Mouse (Mus musculus) layer of hippocampus, postnatal 10 days (tissue): ENCODE measurements around the gene Tmem108. TPM values are rescaled to one million over a fixed set of nuclear protein-coding genes. Genes with fewer than 3 reads are reported as not detected.
A peak's percentile ranks its signal among the peaks of the same experiment; 100 is the strongest.

ENCODE experiments used
- DNase-seq, 2 experiments: peaks; one replicate each; pipeline ENCODE4 v3.0.0; 2021; ENCODE audit warnings: low spot score in 2 of 2
- long read RNA-seq: library from polyadenylated mRNA; stranded (forward); transcript quantifications from one replicate; pipeline ENCODE4 v2.0.0, GENCODE M21; 2023
- total RNA-seq, 2 experiments: library from RNA; stranded (reverse); gene quantifications; 2 replicates each; pipeline ENCODE4 v1.2.3; 2021

Gene Tmem108
- total RNA-seq: 10 to 100 TPM; 44.9 to 46.3 TPM
- long read RNA-seq, transcript Tmem108-204 (6 exons, 2,850 nt): minor isoform, 8 of 56 reads
- long read RNA-seq, transcript Tmem108-203 (6 exons, 2,145 nt): major isoform, 17 of 56 reads
- long read RNA-seq, transcript Tmem108-202 (2 exons, 1,591 nt): minor isoform, 16 of 56 reads
- long read RNA-seq, partial matches to known transcripts: 7 of 56 reads
- long read RNA-seq, other reads (novel, unspliced or antisense): 4 of 56 reads

DNA sequence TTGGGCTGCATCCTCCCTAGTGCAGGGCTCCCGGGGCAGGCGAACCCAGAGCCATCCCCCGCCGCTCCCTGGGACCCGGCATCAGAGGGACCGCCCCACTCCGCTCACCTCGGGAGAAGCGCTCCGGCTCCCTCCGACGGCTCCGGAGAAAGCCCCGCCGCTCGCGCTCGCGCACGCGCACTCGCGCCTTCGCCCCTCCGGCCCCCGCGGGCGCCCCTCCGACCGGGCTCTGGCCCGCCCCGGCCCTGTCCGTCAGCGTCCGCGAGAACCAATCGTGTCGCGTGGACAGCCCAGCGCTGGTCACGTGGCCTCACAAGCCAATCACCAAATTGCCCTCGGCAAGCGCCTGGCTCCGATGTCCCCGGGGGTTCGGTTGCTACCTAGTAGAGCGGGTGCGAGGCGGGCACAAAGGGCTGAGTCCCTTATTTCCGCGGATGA, at the start of gene Tmem108:
TSS of gene Tmem108 (minus strand) at position 191 of the 438 bp plus-strand sequence.
- DNase-seq: peak; percentile 87 to 93

DNA sequence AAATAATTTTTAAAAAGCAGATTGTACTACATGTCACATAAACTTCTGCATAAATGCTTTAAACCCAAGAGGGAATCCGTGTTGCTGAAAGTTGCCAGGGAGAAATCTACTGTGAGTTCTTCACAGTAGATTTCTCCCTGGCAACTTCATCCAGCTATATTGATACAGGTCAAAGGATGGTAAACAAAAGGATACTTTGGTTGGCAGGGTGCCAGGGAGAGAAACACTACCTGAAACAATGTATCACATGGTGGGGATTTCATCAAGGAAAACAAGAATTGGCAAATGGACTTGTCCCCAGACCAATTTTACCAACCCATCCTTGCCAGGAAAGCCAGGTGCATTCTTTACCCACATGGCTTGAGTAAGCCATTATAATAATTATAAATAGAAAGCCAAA, 27.4 kb upstream of the Tmem108 start:
- no peak for DNase-seq

DNA sequence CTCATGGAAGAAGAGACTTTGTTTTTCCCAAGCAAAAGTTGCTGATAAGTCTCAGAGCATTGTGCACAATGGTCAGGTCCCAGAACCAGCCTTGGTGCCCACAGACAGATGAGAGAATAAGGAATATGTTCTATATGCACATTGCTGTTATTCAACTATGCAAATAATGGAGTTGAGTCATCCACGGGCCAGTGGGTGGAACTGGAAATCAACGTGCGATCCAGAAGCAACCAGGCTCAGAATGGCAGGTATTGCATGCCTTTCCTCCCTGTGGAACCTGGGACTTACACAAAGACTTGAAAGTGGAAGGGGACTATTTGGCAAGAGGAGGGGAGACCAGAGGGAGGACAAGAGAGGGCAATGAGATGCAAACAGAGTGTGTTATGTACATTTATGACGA, 22.5 kb upstream of the Tmem108 start:
- DNase-seq: no peak

DNA sequence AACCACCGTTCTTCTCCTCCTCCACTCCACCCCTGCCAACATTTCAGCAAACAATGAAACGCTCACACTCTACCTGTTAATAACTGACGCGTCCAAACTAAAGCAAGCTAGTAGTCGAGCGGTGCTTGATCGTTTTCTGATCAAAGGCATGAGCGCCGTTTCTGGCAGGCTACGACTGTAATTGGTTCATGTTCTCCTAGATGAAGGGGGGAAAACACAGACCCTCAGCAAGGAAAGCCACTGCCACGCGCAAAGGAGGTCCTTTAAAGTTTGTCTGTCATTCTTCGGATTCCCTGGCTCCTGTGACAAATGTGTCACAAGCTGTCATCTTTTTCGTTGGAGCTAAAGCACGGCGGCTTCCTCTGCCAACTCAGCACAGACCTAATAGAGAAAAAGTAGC, 21.6 kb upstream of the Tmem108 start:
- no peak for DNase-seq

DNA sequence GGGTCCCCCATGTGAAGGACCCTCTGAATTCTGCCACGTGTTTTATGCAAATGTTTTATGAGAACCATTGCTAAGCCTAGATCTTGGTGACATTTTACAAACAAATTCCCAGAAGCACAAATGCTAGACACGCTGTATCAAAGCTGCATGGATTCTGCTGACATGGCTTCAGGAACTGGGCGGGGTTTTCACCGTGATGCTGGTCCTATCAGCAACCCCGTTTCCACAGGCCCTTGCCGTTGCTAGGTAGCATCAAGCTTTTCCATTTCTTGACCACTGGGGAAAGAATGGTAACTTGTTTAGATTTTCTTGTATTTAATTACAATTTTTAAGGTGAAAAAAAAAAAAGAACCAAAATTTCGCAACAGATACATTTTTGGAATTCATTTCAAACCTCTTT, 20.7 kb upstream of the Tmem108 start:
- no peak for DNase-seq

DNA sequence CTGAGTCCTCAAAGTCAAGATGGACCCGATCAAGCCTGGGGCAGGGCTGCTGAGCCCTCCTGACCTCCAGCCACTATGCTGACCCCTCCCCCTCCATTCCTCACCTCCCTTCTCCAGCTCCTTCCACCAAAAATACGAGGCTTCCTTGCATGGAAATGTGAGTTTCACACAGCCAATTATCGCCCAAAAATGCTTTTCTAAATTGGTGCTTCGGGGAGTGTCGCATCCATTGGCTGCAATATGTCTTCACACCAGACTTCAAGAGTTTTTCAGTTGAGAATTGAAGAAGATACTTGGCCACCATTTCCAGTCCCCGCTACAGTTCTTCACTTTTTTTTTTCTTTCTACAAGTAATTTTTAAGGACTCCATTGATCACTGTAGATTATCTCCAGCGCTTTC, 19.8 kb upstream of the Tmem108 start:
- DNase-seq: no peak

DNA sequence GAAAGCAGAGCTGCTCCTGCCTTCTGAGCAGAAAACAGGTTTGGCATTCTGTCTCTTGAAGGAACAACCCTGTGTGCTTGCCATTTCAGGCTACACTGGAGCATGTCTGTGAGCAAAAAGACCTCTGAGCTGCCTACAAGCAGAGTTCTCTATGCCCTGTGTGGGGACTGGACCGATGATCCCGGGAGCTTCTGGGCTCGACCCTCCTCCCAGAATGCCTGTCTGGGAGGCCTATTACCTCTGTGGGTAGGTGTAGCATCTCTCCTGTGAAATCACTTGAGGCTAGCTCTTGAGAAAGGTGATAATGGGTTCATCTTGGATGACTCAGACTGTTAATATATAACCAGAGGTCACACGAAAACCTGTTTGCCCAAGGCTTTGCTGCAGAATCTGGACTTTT, 19.0 kb upstream of the Tmem108 start:
- DNase-seq: no peak

DNA sequence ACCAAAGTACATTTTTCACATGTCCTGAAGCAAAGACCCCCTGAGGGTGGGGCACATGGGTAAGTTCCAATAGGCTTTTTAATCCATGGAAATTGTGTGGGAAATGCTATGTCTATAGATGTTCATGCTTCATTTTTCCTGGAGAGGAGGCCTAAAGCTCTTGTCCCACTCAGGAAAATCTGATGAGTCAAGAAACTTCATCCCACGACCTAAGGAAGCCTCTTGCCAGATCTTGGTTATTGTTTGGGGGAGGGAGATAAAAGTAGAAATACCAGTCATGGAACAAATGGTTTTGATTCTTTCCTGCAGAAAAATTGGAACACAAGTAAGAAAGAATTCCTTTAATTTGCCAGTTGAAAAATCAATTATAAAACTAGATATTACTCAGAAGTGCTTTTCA, 16.5 kb upstream of the Tmem108 start:
- DNase-seq: no peak

DNA sequence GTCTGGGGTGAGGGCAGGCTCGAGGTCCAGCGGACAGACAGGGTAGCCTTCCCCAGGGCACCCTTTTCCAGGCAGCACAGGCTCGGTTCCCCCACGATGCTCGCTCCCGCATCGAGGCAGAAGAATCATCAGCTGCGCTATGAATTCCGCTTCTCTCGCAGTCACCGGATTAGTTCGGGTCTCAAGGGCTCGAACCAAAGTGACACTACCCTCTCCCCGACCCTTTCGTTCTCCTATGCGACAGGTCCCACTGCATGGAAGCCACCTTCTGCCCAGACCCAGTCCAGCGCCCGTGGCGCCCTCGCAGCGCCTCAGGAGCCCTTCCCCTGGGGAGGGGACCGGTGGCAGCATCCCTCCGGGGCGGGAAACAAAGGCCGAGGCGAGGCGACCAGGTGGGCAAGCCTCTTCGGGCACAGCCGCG, 476 bp downstream of the Tmem108 start:
- DNase-seq: no peak

DNA sequence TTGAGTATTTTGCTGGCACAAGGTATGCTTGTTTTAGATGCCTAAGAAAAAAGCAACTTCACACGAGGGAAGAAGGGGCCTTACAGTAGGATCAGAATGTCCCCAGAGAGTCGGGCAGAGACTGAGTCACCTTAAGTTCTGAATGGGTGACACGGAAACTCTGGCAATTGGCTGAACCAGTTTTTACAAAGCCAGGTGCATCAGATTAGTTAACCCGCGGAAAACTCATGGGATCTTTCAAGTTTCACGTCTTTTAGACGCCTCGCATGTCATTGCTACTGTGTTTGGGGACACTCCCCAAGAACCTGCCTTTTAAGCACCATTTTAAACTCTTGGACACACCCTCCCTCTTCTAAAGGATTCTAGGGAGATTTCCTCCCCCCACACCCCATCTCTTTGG, 1.3 kb downstream of the Tmem108 start:
- DNase-seq: no peak

DNA sequence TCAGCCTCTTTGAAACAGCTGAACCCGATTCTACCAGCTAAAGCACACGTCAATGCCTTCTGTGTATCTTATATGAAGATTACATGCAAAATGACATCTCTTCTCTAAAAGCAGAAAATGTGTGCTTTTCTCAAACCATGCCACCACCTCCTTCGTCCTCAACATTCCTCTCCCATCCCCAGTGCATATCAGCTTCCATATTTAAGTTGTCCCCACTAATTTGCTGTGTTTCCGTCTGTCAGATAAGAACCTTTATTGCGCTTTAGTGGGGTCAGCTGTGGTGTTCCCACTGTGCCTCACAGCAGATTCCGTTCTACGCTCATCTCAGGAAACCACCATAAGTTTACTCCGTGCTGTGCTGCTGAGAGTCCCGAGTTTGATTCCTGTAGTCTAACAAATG, 1.8 kb downstream of the Tmem108 start:
- no peak for DNase-seq

DNA sequence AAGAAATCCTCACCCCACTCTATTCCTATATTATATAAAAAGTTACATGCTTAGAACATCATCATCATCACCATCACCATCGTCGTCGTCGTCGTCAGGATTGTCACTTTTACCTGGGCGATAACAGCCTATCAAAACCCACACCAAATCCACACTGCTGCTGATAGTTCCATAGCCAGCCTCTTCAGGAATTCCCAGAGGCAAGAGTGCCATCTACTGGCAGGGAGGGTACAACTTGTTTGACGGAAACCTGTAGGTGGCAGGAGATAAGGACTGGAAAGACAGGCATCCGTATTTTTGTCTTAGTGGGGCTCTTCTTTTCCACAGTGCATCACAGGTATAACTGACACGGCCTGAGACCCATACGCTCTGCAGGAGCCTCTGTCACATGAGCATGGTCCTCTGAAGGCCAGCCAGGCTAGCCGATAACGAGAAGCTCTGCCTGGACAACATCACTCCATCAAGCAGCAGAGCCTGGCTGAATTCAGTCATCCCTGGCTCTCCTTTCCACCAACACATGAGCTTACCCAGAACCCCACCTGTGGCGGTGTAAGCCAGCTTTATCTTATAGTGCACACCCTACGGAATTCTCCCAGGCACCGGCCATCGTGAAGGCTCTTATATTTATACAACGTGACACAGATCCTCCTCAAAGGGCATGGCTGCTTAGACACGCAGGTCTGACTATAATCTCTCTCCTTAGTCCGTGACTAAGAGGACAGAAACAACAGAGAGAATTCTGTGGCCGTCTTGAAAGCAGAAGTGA, 2.5 kb downstream of the Tmem108 start:
- peak; percentile 91 to 93 for DNase-seq

DNA sequence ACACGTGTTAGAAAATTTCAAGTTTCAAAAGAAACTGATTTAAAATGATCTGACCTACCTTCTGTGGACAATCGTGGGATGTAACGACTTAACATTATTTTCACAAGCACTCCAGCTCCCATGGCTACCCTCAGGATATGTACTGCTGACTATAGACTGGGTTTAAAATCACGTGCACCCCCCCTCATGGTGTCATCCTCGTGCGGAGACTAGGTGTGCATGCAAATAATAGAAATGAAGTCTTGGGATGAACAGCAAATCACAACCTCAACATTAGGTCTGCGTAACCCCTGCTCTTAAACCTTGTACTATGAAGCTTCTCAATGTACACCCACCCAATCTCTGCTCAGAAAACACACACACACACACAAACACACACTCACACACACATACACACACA, 3.4 kb downstream of the Tmem108 start:
- no peak for DNase-seq

DNA sequence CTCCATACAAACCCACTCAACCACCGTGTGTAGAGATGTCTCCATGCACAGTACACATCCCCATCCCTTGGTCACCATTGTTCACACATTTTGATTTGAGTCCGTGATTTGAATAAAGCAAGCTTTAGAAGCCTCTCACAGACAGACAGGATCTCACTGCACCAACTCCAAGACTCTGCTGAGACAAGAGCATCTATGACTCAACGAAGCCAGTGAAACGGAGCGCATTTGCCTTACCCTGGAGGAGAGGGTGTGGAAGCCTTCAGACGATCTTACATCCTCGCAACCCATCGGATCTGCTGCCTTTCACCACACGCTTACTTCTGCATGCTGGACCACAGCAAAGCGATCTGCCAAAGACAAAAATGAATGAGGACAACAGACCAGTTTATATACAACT, 9.0 kb downstream of the Tmem108 start:
- no peak for DNase-seq

DNA sequence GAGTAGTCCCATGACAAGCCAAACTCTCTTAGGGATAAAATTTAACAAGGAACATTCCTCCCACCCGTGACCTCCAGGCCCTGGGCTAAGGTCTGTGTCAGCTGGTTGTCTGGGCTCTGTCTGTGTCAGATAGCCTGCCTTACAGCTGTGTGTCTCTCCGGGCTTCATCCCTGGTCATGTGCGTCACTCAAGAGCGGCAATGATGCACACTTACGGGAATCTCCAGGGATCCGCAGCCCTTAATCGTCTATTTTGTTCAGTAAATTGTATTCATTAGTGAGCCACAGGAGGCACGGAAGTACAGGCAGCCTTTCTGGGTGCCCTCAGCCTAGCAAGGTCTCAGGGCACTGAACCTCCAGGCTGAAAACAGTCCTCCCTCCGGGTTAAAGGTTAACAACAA, 10.1 kb downstream of the Tmem108 start:
- DNase-seq: no peak

DNA sequence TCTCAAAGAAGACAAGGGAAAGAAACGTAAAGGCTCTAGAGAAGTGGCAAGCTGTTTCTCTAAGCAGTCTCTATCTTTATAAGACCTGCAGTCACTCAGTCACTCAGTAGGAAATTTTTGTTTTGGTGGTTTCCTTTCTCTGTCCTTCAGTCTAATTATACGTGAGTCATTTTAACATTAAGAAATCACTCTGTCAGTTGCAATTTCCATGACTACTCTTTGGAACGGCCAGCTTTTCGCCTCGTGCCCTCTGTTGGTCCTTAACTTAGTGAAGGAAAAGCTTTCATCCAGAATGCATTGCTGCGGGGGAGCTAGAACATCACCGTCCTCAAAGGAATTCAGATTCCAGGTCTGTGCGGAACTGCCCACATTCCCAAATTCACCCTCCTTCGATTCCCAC, 11.1 kb downstream of the Tmem108 start:
- no peak for DNase-seq

DNA sequence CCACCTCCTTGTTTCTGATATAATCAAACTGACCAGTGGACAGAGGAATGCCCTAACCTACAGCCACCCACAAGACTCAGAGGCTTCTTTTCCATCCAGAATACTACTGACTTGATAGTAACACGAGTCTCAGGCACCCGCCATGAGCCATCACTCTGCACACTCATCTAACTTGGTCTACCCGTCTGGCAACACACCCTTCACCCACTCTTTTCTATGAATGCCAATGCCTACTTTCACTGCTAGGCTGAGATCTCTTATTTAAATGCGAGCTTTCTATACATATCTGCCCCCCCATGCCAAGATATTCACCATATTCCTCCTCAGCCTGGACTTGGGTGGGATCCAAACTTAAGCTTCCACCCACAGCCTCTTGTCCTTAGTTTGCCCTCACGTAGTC, 15.0 kb downstream of the Tmem108 start:
- DNase-seq: no peak

DNA sequence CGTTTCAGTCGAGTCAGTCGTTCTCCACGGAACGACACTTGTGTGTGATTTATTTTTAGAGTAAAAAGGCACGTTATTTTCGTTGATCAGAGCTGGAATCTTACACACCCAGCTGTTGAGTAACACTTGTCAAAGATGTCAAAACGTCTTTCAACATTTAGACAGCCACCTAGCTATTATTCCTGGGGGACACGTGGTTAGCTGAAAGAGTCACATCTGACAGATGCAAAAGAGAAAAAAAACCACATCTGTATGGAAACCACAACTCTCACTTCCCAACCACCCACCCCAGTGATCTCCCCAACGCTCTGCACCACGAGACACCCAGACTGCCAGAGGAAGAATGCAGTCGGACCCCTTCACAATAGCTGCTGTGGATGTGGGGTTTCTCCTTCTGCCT, 21.5 kb downstream of the Tmem108 start:
- no peak for DNase-seq

DNA sequence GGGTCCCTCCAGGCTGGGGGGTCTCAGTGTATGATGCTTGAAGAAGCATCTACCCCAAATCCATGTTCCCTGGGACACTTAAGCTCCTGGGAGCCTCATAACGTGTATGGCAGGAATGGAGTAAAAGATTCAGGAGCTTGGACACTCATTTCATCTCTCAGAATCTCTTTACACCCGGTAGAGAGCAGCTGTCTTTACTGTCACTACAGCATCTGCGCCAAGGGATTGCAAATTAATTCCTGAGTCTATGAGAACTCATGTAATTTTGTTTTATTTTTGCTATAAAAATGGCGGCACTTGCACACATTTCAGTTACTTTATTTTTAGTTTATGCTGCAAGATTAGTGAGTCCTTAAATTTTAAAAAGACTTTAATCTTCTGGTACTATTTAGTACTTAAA, 22.6 kb downstream of the Tmem108 start:
- DNase-seq: no peak

DNA sequence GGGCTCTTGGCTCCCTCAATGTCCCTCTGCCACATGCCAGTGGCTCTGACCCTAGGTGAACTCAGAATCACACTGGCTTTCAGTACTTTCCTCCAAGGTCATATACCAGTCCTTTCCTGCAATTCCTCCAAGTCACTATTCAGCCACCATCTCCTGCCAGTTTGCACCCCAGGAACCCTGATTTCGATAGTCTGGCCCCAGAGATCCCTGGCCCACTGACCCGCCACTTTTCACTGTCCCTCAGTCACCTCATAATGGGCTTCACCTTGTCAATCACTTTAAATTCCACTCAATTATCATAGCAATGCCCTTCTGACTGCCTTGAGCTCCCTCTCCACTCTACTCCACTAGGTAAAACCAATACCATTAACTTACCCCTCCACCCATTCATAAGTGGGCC, 31.9 kb downstream of the Tmem108 start:
- DNase-seq: no peak

DNA sequence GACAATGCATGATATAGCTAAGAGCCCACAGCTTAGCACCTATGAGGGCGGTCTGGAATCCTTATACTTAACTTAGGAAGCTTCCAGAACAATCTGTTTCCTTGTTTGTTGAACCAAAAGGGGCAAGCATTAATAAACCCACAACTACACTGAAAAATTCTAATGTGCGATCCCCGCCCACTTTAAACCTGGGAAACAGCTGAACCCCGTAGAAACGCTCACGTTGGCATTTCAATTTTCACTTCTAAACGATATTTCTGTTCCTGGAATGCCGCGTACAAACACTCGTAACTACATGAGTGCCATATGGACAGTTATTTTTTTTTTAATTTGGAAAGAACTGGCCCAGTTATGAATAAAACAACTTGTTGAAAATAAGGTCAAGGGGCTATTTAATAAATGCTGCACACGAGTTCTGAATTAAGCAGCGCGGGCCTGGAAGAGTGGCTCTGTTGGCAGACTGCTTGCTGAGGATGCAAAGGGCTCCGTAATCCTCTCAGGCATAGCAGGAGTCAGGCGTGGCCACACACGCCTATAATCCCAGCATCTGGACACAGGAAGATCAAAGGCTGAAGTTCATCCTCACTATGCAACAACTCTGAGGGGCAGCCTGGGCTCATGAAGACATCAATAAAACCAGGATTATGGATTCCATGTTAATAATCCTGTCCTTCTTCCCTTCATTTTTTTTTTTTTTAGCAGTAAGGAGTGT, 34.7 kb downstream of the Tmem108 start:
- no peak for DNase-seq

DNA sequence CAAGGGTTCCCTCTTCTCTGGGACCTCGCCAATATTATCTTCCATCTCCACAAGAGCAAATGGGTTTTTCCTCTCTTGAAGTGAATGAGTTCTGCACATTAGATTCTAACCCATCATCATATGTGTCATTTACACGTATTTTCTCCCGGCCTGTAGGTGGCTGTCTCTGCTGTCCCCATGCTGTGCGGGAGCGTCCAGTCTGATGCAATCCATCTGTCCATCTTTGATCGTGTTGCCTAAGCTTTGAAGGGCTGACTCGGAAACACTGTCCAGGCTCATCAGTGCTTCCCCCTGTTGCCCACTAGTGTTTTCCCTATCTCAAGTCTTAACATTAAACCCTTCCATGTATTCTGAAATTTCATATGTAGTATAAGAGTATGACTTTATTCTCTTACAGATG, 36.1 kb downstream of the Tmem108 start:
- DNase-seq: no peak
